Mouse (Mus musculus): ENCODE data around the gene Smim22. TPM values are rescaled to one million over a fixed set of nuclear protein-coding genes. Genes with fewer than 3 reads are reported as not detected.

The Smim22 gene
- not detected for polyA plus RNA-seq (2017; shearing (Covaris generic))

DNA sequence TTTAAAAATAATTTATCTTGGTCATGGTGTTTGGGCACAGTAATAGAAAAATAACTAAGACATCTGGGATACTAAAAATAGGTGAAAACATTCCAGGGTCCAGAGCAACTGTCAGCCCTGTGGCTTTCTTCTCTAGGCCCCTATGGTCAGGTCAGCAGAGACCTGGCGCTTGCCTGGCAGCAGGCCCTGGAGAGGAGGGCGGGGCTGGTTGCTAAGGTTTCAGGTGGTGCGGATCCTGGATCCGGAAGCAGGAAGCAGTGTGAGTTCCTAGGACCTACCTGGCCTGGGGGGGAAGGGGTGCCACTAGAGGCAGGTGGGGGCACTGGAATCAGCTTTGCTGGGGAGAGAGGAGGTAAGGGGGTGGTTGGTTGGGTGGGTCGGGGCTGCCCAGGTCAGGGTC lies at the start of gene Smim22:
Gene Smim22 (plus strand): TSS at position 222 of the 400 bp plus-strand sequence.

DNA sequence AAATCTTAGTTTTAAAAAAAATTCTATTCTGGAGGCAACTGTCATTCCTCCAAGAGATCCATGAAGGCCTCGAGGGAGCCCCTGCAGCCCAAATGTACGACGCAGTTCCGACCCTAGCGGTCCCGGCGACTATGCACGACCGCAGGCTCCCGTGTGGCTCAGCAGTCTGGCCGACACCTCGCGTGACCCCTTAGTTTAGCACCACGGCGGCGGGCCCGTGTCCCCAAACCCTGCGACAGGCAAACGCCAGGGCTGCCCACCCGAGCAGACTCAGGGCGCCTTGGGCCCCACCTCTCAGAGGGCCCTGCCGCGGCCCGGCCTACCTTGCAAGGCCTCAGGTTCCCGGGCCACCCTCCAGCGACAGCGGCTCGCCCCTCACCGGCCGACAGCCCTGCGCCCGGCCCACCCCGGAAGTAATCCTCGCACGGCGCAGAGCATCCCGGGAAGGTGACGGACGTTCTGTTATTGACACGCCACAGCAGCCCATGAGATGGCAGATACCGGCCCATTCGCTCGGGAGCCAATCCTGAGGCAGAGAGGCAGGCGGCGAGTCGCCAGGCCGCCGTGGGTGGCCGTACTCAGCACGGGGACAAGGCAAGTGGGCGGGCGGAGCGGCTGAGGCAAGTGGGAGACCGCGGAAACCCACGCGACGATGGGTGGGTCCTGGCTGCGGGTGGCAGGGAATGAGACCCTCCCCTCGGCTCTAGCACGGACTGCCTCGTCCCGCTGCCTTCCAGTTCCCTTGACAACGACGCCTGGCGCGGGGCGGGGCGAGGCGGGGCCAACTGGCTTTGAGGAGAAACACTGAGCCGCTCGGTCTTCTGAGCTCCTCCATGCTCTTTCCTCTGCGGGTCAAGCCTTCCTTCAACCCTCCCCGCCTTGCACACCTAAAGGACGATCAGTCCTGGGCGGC lies 43.0 kb upstream of the Smim22 start, which contains the start of gene Anks3:
Gene Anks3 (minus strand): TSS at position 409 of the 913 bp plus-strand sequence.

DNA sequence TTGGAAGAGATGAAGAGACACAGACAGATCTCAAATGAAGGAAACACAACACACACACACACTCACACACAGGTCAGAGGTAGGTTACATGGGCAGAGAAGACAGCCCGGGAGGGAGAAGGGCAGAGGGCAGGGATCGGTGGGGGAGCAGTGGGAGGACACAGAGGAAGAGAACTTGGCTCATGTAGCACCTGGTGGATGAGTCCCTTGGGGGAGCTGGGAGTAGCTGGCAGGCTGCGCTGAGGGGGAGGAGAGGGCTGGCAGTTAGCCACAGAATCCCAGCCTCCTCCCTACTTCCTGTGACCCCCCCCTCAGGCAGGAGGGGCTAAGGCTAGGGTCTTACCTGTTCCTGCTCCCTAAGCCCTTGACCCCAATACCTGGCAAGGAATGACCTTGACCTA lies 9.5 kb upstream of the Smim22 start, which contains the start of gene Sept12:
Gene Sept12 (minus strand): TSS at position 300 of the 400 bp plus-strand sequence.

DNA sequence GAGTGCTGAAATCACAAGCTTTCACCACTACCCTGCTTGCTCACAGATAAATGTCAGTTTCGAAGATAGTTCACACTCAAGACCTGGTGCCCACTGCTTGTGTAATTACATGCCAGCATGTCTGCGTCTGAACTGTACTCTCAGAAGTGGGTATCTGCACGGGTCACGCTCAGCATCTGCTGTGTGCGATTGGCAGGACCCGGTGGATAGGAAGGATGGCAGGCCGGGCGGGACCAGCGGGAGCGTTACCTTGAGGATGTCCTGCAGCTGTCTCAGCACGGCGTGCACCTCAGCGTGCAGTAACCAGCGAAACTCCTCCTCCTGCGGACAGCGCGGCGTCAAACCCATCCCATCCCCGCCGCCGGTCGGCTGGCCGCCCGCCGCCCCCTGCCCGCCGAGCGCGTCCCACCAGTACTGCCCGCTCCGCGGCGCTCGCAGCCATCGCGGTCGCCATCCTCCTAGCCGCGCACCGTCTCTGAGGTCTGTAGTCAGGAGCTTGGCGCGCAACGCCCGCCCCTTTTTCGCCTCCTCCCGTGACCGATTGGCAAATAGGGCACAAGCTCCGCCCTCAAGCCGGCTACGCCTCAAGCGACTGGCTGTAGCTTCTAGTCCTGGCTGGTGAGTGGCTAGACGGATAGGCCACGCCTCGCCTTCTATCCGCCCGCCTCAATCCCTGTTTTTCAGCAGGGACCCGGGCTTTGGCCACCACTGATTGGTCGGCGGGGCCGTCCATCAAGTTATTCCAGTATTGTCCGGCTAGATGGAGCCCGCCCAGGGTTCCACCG lies 6.2 kb downstream of the Smim22 start, which contains the start of gene Rogdi:
Gene Rogdi (minus strand): TSS at position 500 of the 785 bp plus-strand sequence.

DNA sequence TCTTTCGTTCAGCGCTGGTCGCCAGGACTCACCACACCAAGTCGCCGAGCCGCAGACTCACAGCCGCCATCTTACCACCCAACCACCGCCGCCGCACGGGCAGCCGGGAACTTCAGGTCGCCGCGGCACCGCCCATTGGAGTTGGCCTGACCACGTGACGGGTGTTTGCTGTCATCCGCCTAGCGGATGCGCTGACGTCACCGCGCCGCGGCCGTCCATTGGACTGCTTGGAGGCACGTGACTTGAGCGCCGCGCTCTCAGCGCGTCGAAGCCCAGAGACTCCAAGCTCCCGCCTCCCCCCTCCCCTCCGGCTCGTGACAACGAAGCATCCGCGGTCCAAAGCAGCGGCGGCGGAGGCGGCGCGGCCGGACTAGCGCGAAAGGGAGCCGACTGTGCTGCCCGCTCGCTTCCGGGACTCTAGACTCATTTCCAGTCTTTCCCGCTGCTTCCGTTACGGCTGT lies 42.7 kb downstream of the Smim22 start, which contains the start of the genes Glyr1 and Ubn1:
Gene Glyr1 (minus strand): TSS at position 90 of the 461 bp plus-strand sequence.
Gene Ubn1 (plus strand): TSS at position 284 of the 461 bp plus-strand sequence.

Other genes starting within 250 kb of the Smim22 start
- gene Cdip1, start 217.0 kb upstream of the Smim22 start, polyA plus RNA-seq (2017; shearing (Covaris generic)) = 49.0 TPM
- 0.38 TPM for gene 4930562C15Rik, start 171.9 kb upstream of the Smim22 start, polyA plus RNA-seq (2017; shearing (Covaris generic))
- gene Ubald1, start 127.0 kb upstream of the Smim22 start, polyA plus RNA-seq (2017; shearing (Covaris generic)) = 54.5 TPM
- 67.8 TPM for gene Mgrn1, start 121.0 kb upstream of the Smim22 start, polyA plus RNA-seq (2017; shearing (Covaris generic))
- gene Nudt16l1, start 68.5 kb upstream of the Smim22 start, polyA plus RNA-seq (2017; shearing (Covaris generic)) = 146 TPM
- gene Anks3, start 43.1 kb upstream of the Smim22 start, polyA plus RNA-seq (2017; shearing (Covaris generic)) = 81.4 TPM
- gene Sept12, start 9.4 kb upstream of the Smim22 start, polyA plus RNA-seq (2017; shearing (Covaris generic)) = 0.07 TPM
- gene Rogdi, start 6.3 kb downstream of the Smim22 start, polyA plus RNA-seq (2017; shearing (Covaris generic)) = 19.7 TPM
- gene Glyr1, start 42.6 kb downstream of the Smim22 start, polyA plus RNA-seq (2017; shearing (Covaris generic)) = 160 TPM
- gene Ubn1, start 42.8 kb downstream of the Smim22 start, polyA plus RNA-seq (2017; shearing (Covaris generic)) = 43.5 TPM
- gene Ppl, start 125.1 kb downstream of the Smim22 start, polyA plus RNA-seq (2017; shearing (Covaris generic)) = 0.02 TPM
- gene Sec14l5, start 139.8 kb downstream of the Smim22 start, polyA plus RNA-seq (2017; shearing (Covaris generic)) = not detected
- gene Nagpa, start 196.7 kb downstream of the Smim22 start, polyA plus RNA-seq (2017; shearing (Covaris generic)) = 51.0 TPM
- not detected for gene AU021092, start 215.0 kb downstream of the Smim22 start, polyA plus RNA-seq (2017; shearing (Covaris generic))
- gene Alg1, start 226.3 kb downstream of the Smim22 start, polyA plus RNA-seq (2017; shearing (Covaris generic)) = 54.1 TPM
- 49.5 TPM for gene Eef2kmt, start 248.7 kb downstream of the Smim22 start, polyA plus RNA-seq (2017; shearing (Covaris generic))

Data from CD4-positive, CD25-positive, alpha-beta regulatory T cell (primary cell).